Mouse (Mus musculus) CD4-positive, CD25-positive, alpha-beta regulatory T cell, adult 9 weeks (primary cell): ENCODE measurements around the gene Olfr518. TPM values are rescaled to one million over a fixed set of nuclear protein-coding genes. Genes with fewer than 3 reads are reported as not detected.

Experiments
- polyA plus RNA-seq: library from polyadenylated mRNA; unstranded; fragments of 100-300 nt; shearing (Covaris generic); gene quantifications from one replicate; pipeline ENCODE4 v1.2.1, GENCODE M21; 2017

The Olfr518 gene
- polyA plus RNA-seq: not detected

DNA sequence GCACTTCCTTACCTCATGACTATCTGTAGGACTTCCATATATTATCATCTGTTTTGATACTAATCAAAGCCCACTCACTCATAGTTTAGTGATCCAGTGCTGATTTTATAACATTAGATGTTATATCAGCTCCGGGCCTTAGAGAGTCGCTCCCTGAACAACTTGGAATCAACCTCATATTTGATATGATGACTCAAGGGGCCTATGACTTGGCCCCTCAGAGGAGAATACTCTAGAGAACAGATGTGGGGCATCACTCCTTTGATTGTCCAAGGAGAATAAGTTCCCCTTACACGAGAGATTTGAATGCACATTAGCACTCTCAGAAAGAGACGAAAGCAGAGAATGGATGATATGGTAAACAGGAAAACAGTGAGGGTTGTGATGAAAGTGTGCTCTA lies at the start of gene Olfr518:
Gene Olfr518, minus strand, starts transcription at position 101 of the 400 bp plus-strand sequence.

GRCm38 (mm10) chr7:108933794-108934731 lies 49.3 kb upstream of the Olfr518 start, which contains the start of gene Eif3f:
Eif3f (plus strand) TSS chr7:108934417.

DNA sequence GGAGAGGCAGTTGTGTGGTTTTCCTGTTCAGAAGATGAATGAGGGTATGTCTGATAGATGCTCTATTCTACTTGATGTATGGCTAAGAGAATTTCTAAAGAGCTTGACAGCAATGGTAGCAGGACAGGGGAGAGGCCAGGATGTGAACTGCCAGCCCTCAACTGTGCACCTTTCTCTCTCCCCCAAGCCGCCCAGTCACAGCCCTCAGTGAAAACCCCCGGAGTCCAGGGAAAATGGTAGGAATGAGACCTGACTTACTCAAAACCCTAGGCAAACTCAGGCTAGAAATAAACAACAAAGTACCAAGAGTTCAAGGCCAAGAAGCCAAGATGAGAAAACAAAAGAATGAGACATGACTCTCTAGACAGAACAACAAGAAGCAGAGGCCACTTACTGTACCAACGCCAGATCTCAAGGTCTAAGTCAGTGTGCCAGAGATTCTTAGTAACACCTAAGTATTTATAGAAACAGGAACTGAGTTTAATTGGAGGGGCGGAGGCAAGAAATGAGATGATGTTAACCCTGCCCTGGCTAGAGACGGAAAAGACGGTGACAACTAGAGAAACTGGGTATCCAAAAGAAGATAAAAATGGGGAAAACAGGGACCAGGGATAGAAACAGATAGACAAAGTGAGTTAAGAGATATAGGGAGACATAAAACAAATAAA lies 45.1 kb upstream of the Olfr518 start, which contains the start of gene Nlrp10:
Gene Nlrp10, minus strand, starts transcription at position 453 of the 668 bp plus-strand sequence.

DNA sequence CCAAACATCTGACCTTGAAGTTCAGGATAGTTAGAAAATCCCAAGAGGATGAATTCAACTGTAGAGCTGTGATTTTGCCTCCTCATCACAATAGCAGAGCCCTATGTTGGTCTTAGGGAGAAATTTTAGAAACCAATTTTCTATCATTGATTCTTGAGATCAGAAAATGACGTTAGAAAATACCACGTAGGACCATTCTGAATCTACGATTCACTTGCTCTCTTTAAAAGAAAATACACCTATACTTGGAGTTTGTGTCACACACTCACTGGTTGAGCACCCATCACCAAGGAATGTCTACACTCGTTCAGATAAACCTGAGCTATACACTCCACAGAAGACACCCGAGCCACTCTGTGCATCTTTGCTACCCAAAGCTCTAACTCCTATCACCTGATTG lies 9.5 kb upstream of the Olfr518 start, which contains the start of gene Olfr519:
Gene Olfr519, minus strand, starts transcription at position 101 of the 400 bp plus-strand sequence.

GRCm38 (mm10) chr7:108872279-108872678 lies 12.5 kb downstream of the Olfr518 start, which contains the start of gene Olfr517:
Olfr517 (minus strand) TSS chr7:108872379.

GRCm38 (mm10) chr7:108850429-108850828 lies 34.4 kb downstream of the Olfr518 start, which contains the start of gene Olfr516:
Olfr516 (minus strand) TSS chr7:108850529.

Other genes starting within 250 kb of the Olfr518 start
- gene Olfr509, start 233.1 kb downstream of the Olfr518 start, polyA plus RNA-seq: not detected
- gene Olfr510, start 218.6 kb downstream of the Olfr518 start, polyA plus RNA-seq: not detected
- not detected for gene Olfr512, start 171.7 kb downstream of the Olfr518 start, polyA plus RNA-seq
- gene Olfr513, start 134.0 kb downstream of the Olfr518 start, polyA plus RNA-seq: not detected
- not detected for gene Olfr514, start 59.0 kb downstream of the Olfr518 start, polyA plus RNA-seq
- not detected for gene Olfr516, start 34.5 kb downstream of the Olfr518 start, polyA plus RNA-seq
- not detected for gene Olfr517, start 12.6 kb downstream of the Olfr518 start, polyA plus RNA-seq
- gene Olfr519, start 9.4 kb upstream of the Olfr518 start, polyA plus RNA-seq: not detected
- not detected for gene Nlrp10, start 45.2 kb upstream of the Olfr518 start, polyA plus RNA-seq
- 27.1 TPM for gene Eif3f, start 49.4 kb upstream of the Olfr518 start, polyA plus RNA-seq
- 0.22 TPM for gene Tub, start 65.3 kb upstream of the Olfr518 start, polyA plus RNA-seq
- 0.12 TPM for gene Ric3, start 198.3 kb upstream of the Olfr518 start, polyA plus RNA-seq